Mouse (Mus musculus) heart, embryonic 14.5 days (tissue): ENCODE results near the gene Mob3b. TPM values are rescaled to one million over a fixed set of nuclear protein-coding genes. Genes with fewer than 3 reads are reported as not detected.

Source experiments
- ATAC-seq: fragments of 200-750 bp; cut with Nextera tagmentation; 2 replicates; pipeline ENCODE4 v1.8.0; 2017; ENCODE audit warnings: low read depth, moderate TSS enrichment; ENCODE audit not compliant: insufficient number of reproducible peaks, insufficient read depth, low FRiP score
- H3K27ac ChIP-seq, 2 experiments: fragments of 200-500 bp in 1 of 2; fragments of 300-500 bp in 1 of 2; sonication (generic) in 1 of 2; replicated peaks in 1 of 2; 2 replicates each; pipeline ENCODE4 v1.5.1; 2012 to 2014; ENCODE audit warnings: low read depth in 2 of 2, low read length in 2 of 2, control low read depth in 1 of 2, mild to moderate bottlenecking in 1 of 2, mixed read lengths in 1 of 2; ENCODE audit not compliant: control insufficient read depth in 1 of 2, insufficient read depth in 1 of 2
- H3K27me3 ChIP-seq: fragments of 300-500 bp; sonication (generic); 2 replicates; pipeline ENCODE4 v1.6.1; 2014; ENCODE audit warnings: mild to moderate bottlenecking, low read length, control low read depth; ENCODE audit not compliant: control insufficient read depth, insufficient read depth
- H3K36me3 ChIP-seq: fragments of 300-500 bp; sonication (generic); 2 replicates; pipeline ENCODE4 v1.6.1; 2014; ENCODE audit warnings: mild to moderate bottlenecking, control low read depth, low read length, mixed read lengths; ENCODE audit not compliant: control insufficient read depth, insufficient read depth
- H3K4me1 ChIP-seq, 2 experiments: fragments of 200-500 bp in 1 of 2; fragments of 300-500 bp in 1 of 2; sonication (generic) in 1 of 2; 2 replicates each; pipeline ENCODE4 v1.6.1; 2012 to 2014; ENCODE audit warnings: low read length in 2 of 2, control low read depth in 1 of 2, mixed read lengths in 1 of 2; ENCODE audit not compliant: control insufficient read depth in 2 of 2, insufficient read depth in 2 of 2
- H3K4me2 ChIP-seq: fragments of 300-500 bp; sonication (generic); 2 replicates; pipeline ENCODE4 v1.6.1; 2014; ENCODE audit warnings: mild to moderate bottlenecking, low read length
- H3K4me3 ChIP-seq, 2 experiments: fragments of 200-500 bp in 1 of 2; fragments of 300-500 bp in 1 of 2; sonication (generic) in 1 of 2; 2 replicates each; pipeline ENCODE4 v1.5.1; 2012 to 2014; ENCODE audit warnings: low read length in 2 of 2, mild to moderate bottlenecking in 2 of 2, control low read depth in 1 of 2, low read depth in 1 of 2, moderate library complexity in 1 of 2; ENCODE audit not compliant: control insufficient read depth in 1 of 2, insufficient read depth in 1 of 2
- H3K9ac ChIP-seq: fragments of 300-500 bp; sonication (generic); 2 replicates; pipeline ENCODE4 v1.6.1; 2014; ENCODE audit warnings: mild to moderate bottlenecking, low read length
- H3K9me3 ChIP-seq: fragments of 300-500 bp; sonication (generic); 2 replicates; pipeline ENCODE4 v1.6.1; 2016; ENCODE audit warnings: low read length, control low read depth; ENCODE audit not compliant: control insufficient read depth
- WGBS: fragments of 180-500 bp; shearing (Covaris S2); extraction: QIAGEN DNeasy Blood & Tissue Kit; methylation state at CpG from one replicate; pipeline ENCODE4 v1.1.7; 2014; 5-methylcytosine and 5-hydroxymethylcytosine counted together
- polyA plus RNA-seq: library from polyadenylated mRNA; unstranded; fragments of >200 nt; fragmentation: Nextera tagmentation; extraction: Ambion mirVana; gene quantifications from 2 replicates; pipeline ENCODE4 v1.2.1, GENCODE M21; 2014

Gene Mob3b
- polyA plus RNA-seq, 1 experiment from 2014 or later, result 3.5 TPM

DNA sequence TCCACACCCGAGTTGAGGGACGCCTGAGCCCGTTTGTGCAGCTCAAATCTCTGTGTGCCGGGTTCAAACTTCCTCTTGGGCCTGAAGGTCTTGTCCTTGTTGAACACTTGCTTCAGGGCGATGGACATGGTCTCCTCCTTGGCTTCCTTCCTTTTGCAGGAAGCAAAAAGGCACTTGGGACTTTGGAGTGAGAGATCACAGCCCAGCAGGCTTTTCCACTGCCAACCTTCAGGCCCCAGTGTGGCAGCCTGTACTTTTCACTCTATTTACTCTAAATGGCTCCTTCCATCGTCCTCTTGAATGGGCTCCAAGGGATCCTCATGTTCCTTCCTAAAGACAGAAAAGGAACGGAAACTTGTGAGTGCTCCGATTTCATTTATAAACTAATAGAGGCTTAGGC, 73.2 kb downstream of the Mob3b start:
- Histone ChIP-seq H3K4me2 (no peak overlapping the region), H3K36me3 (no peaks in the 10 kb centered on the region), H3K27ac (no peak overlapping the region), H3K4me1 (peaks cover 0 to 6% of the 10 kb centered on the region in 2 experiments; a peak in 2 of 4 replicates), H3K9ac (no peak overlapping the region), H3K27me3 (no peaks in the 10 kb centered on the region), H3K9me3 (no peaks in the 10 kb centered on the region), H3K4me3 (no peak overlapping the region)
- ATAC-seq, result no peak
- 85% methylated on average over 8 of the region's 8 CpGs for WGBS

DNA sequence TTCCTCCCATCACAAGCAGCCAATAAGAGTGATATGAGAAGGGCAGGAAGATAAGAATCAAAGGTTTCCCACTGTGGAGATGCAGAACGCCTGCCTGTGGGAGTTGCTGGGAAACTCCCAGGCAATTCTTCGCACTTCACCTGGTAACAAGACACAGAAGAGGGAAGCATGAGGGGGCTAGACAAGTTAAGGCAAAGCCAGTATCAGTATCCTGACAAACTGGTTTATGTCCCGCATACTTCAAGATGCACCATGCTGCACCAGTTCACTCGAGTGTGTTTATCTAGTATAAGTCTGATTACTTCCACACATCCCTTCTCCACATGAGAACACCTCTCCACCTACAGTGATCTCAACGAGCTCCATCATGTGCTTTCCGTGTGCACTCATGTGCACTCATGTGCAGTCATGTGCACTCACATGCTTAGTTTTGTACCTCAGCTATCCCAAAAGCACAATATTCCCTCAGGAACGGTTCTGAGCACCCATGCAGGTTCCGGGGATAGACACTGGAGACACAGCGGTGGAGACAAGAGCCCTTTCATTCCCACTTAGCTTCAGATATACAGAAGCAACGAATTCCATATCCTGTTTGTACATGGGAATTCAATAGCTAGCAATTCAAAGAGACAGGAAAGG, 74.7 kb downstream of the Mob3b start:
- H3K36me3 ChIP-seq, result no peaks in the 10 kb centered on the region
- H3K27me3 ChIP-seq, result no peaks in the 10 kb centered on the region
- no peak for ATAC-seq
- H3K4me1 ChIP-seq, result peaks cover 0 to 6% of the 10 kb centered on the region in 2 experiments; a peak in 2 of 4 replicates
- H3K27ac ChIP-seq, result no peak overlapping the region
- H3K4me3 ChIP-seq, result no peak overlapping the region
- H3K9me3 ChIP-seq, result no peaks in the 10 kb centered on the region
- 71% methylated on average over 10 of the region's 10 CpGs for WGBS
- no peak overlapping the region for H3K4me2 ChIP-seq
- no peak overlapping the region for H3K9ac ChIP-seq

DNA sequence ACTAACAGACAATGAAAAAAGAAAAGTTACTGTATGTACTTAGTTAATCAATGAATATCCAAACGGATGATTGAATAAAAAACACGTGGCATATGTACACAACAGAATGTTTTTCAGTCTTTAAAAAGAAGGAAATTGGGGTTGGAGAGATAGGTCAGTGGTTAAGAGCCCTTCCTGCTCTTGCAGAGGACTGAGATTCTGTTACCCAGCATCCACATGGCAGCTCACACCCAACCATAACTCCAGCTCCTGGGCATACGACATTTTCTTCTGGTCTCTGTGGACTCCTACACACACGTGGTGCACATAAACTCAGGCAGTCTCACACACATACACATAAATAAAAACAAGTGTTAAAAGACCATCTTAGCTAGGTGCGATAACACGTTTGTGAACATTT, 77.0 kb downstream of the Mob3b start:
- peaks cover 0 to 6% of the 10 kb centered on the region in 2 experiments; a peak in 2 of 4 replicates for H3K4me1 ChIP-seq
- H3K27me3 ChIP-seq, result no peaks in the 10 kb centered on the region
- no peak overlapping the region for H3K27ac ChIP-seq
- no peaks in the 10 kb centered on the region for H3K36me3 ChIP-seq
- no peak overlapping the region for H3K4me3 ChIP-seq
- WGBS, result 80% methylated on average over 6 of the region's 6 CpGs
- H3K4me2 ChIP-seq, result no peak overlapping the region
- no peaks in the 10 kb centered on the region for H3K9me3 ChIP-seq
- no peak for ATAC-seq
- no peak overlapping the region for H3K9ac ChIP-seq

DNA sequence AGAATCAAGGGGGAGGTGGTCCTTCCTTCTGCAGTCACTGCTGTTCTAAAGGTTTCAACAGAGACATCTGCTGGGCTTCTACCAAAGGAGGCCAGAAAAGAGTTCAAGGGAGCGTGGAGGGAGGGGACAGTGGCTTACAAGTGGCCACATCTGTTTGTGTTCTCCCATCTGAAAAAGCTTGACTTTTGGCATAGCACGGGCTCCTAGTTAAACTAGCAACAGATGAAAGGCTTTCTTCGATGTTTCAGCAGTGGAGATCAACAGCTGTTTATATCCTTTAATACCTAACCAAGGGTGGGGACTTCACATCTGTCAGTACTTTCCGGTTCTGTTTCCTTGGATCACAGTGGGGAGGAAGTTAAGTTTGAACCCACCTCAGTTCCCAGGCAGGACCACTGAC, 88.5 kb downstream of the Mob3b start:
- Histone ChIP-seq H3K4me1 (no peaks in the 10 kb centered on the region), H3K9me3 (no peaks in the 10 kb centered on the region), H3K9ac (no peak overlapping the region), H3K4me3 (no peak overlapping the region), H3K27me3 (no peaks in the 10 kb centered on the region), H3K36me3 (no peaks in the 10 kb centered on the region), H3K4me2 (no peak overlapping the region), H3K27ac (no peak overlapping the region)
- no peak for ATAC-seq
- 65% methylated on average over 4 of the region's 4 CpGs for WGBS

DNA sequence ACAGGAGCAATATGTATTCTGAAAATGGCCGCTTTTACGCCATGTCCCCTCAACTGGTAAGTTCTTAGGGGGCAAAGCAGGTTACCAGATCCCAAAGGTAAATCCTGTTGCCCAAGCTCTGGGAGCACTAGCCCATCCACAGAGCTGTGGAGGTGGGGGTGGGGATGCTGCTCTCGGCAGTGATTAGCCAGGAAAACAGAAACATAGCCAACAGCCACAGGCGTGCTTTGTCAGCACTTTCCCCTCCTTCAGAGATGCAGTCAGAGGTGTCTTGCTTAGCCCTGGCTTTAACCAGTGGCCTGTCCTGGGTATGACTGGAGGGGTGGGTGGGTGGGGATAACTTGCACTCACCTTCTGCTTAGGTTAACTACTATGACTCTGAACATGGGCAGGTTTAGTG, 91.1 kb downstream of the Mob3b start:
- H3K9me3 ChIP-seq, result no peaks in the 10 kb centered on the region
- ATAC-seq, result no peak
- no peaks in the 10 kb centered on the region for H3K27me3 ChIP-seq
- WGBS, result 76% methylated on average over 4 of the region's 4 CpGs
- no peak overlapping the region for H3K4me2 ChIP-seq
- no peak overlapping the region for H3K4me3 ChIP-seq
- no peaks in the 10 kb centered on the region for H3K36me3 ChIP-seq
- no peak overlapping the region for H3K27ac ChIP-seq
- H3K9ac ChIP-seq, result no peak overlapping the region
- no peaks in the 10 kb centered on the region for H3K4me1 ChIP-seq

DNA sequence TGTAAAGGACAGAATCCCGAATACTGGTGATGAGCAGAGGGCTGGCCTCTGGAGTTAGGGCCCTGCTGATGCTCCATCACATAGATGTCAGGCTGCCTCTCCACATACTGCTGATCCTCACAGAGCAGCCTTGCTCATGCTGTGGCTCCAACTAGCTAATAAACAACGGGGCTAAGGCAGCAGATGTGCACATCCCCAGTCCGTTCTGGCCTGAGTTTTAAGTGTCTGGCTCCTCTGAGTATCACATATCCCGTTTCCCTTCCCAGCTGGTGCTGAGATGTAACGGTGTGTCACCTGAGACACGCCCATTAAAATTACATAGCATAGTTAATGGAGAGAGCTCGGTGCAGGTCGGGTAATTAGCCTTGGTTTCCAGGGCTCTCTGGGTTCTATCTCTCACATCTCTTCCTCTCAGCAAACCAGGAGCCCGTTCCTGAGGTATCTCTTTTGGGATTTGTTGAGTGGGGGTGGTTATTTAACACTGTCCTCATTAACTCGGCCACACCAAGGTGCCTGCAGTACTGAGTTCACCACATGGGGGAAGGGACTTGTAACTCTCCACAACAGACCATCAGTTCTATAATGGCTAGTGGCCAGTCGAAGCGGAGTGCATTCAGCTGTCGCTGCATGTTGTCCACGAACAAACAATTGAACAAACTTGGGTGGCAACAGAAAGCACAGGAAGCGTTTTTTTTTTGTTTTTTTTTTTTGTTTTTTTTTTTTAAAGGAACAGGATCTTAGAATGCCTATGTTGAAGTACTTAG, 92.0 kb downstream of the Mob3b start:
- ATAC-seq, result no peak

DNA sequence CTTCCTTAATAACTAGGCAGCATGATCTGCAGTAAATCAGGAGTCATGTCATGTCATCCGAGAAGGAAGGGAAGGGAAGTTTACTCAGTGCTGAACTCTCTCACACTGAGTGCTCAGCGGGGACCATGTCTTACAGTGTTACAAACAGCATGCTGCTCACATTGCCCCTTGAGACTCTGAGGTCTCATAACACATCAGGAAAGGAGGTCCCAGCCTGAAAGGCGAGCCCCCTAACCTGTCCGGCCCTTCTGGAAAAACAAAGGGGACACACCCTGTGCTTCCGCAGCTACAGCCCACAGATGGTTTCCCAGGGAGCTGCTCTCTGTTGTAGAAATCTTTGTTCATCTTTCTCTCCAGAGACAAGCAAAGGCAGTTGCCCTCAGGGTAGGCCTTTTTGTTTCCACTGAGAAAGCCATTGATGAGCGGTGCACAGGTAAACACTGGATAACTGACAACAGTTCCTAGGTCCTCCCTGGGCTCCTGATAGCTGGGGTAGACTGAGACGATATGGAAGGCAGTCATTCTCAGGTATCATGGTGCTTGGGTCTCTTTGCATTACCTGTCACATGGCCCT, 94.1 kb downstream of the Mob3b start:
- H3K9me3 ChIP-seq, result no peaks in the 10 kb centered on the region
- no peak overlapping the region for H3K27ac ChIP-seq
- ATAC-seq, result no peak
- H3K27me3 ChIP-seq, result no peaks in the 10 kb centered on the region
- no peak overlapping the region for H3K9ac ChIP-seq
- WGBS, result 69% methylated on average over 7 of the region's 7 CpGs
- H3K4me3 ChIP-seq, result no peak overlapping the region
- H3K4me2 ChIP-seq, result no peak overlapping the region
- no peaks in the 10 kb centered on the region for H3K4me1 ChIP-seq
- no peaks in the 10 kb centered on the region for H3K36me3 ChIP-seq

More for the DNA sequence above, 92.0 kb downstream of the Mob3b start:
- Histone ChIP-seq H3K4me3 (no peak overlapping the region), H3K4me1 (no peaks in the 10 kb centered on the region), H3K27ac (no peak overlapping the region), H3K27me3 (no peaks in the 10 kb centered on the region), H3K36me3 (no peaks in the 10 kb centered on the region), H3K9ac (no peak overlapping the region), H3K9me3 (no peaks in the 10 kb centered on the region), H3K4me2 (no peak overlapping the region)
- WGBS, result 53% methylated on average over 15 of the region's 15 CpGs
